ENCODE assay signal across 8 mouse cellular contexts in the genomic region with DNA sequence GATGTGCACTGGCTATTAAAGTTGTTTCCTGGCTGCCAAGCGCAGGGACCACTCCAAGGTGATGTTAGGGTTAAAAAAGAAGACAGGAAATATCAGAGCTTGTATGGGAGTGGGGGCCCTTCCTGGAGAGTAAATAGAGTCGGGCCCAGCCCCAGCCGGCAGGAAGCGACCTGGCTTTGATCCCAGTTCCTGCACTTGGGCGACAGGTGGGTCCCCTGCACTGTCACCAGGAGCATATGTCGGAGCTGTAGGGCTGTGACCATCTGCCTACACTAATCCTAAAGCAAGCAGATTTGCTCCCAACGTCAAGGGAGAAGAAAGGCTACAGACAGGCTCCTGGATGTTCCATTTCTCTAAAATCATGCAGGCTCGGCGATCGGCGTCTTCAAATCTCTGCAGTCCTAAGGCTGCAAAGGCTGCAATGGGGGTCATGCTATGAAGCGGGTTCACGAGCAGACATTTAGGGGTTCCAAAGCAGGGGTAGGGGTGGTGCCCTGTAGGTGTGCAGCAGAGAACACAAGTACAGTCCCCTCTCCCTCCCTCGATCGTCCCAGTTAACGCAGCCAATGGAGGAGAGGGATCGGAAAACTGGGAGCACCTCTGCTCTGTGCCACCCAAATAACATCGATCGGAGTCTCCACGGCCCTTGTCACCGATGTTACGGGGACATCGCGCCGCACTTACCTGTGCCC. TPM values are rescaled to one million over a fixed set of nuclear protein-coding genes. Genes with fewer than 3 reads are reported as not detected.
DNase-seq lines count a peak whose midpoint lies in the region; ATAC-seq and TF ChIP-seq lines count a peak whose summit lies in the region.

No protein-coding gene starts in this region.

- peaks cover 3 to 20% of the 10 kb centered on the region in 2 experiments; a peak in 2 of 4 replicates for H3K4me1 ChIP-seq in ES-E14 (ENCODE audit: control insufficient read depth in 2 of 2, insufficient read depth in 2 of 2, low read length in 2 of 2, poor library complexity in 1 of 2)
- peaks cover 20% of the 10 kb centered on the region for H3K4me1 ChIP-seq in heart, embryonic 16.5 days (ENCODE audit: control insufficient read depth, insufficient read depth, low read length)

- DNase-seq in 416B (ENCODE audit: low read depth) (peak; percentile 44), ES-E14 (ENCODE audit: low read depth, low spot score) (no peak)
- DNase-seq in cerebellum, postnatal 36 days: peak; percentile 87 to 88
- peak; percentile 79 for DNase-seq in kidney, postnatal 10 days
- DNase-seq in lung, postnatal 25 days (ENCODE audit: low spot score): peak; percentile 69
- DNase-seq in thymus, adult 18-20 months: peak; percentile 55 to 62
- DNase-seq in ovary, postnatal 14 days (ENCODE audit: low spot score): no peak

- peak; percentile 41; the same call in 1 of the 2 replicates for ATAC-seq in heart, embryonic 16.5 days (replicated peaks; ENCODE audit: extremely low read depth, insufficient read depth, low FRiP score)

- peak overlapping the region; percentile 71 to 91 for H3K4me3 ChIP-seq in ES-E14 (ENCODE audit: insufficient read depth in 1 of 2, low read depth in 1 of 2, low read length in 2 of 2, poor library complexity in 1 of 2, severe bottlenecking in 1 of 2)
- peak overlapping the region; percentile 91 for H3K4me3 ChIP-seq in heart, embryonic 16.5 days (ENCODE audit: low read length)

- peak overlapping the region; percentile 71 for H3K4me2 ChIP-seq in heart, embryonic 16.5 days (ENCODE audit: low read depth, low read length)

- H3K27ac ChIP-seq in ES-E14 (ENCODE audit: insufficient read depth, low read depth, low read length, poor library complexity, severe bottlenecking): no peak overlapping the region
- peak overlapping the region; percentile 56 for H3K27ac ChIP-seq in heart, embryonic 16.5 days (ENCODE audit: low read length)

- H3K27me3 ChIP-seq in heart, embryonic 16.5 days (ENCODE audit: control insufficient read depth, insufficient read depth, low read length): no peaks in the 10 kb centered on the region

- no peaks in the 10 kb centered on the region for H3K9me3 ChIP-seq in ES-E14 (ENCODE audit: control insufficient read depth, insufficient read depth, low read depth, low read length)
- H3K9me3 ChIP-seq in heart, embryonic 16.5 days (replicated peaks; ENCODE audit: control insufficient read depth, low read length): no peaks in the 10 kb centered on the region

- 2% methylated on average over 23 of the region's 25 CpGs for WGBS in heart, embryonic 16.5 days

- peak overlapping the region; percentile 74 for H3K9ac ChIP-seq in ES-E14 (ENCODE audit: insufficient read depth, low read depth, low read length, poor library complexity, severe bottlenecking)
- H3K9ac ChIP-seq in heart, embryonic 16.5 days (ENCODE audit: low read length): peak overlapping the region; percentile 89

- no peaks in the 10 kb centered on the region for H3K36me3 ChIP-seq in ES-E14 (ENCODE audit: control insufficient read depth, insufficient read depth, low read length, poor library complexity, severe bottlenecking)
- no peaks in the 10 kb centered on the region for H3K36me3 ChIP-seq in heart, embryonic 16.5 days (ENCODE audit: control insufficient read depth, insufficient read depth)

- in situ Hi-C loops in ES-E14 (cut with MboI; ENCODE audit: low sequenced_read_pairs in 2 of 2, unreplicated experiment in 2 of 2): no loop called here

TF ChIP-seq in ES-E14, 5 proteins besides CTCF, POLR2A, EP300 and RAD21:
- TF ChIP-seq CHD2 (IDR thresholded peaks at IDR 0.05; ENCODE audit: low read depth, low read length) (no peak), HCFC1 (IDR thresholded peaks at IDR 0.05; ENCODE audit: borderline replicate concordance, insufficient read depth, low read length) (no peak), MAFK (IDR thresholded peaks at IDR 0.05; ENCODE audit: insufficient read depth, low read depth, low read length) (no peak), ZC3H11A (IDR thresholded peaks at IDR 0.05; ENCODE audit: borderline replicate concordance, low read depth, low read length) (no peak), ZNF384 (IDR thresholded peaks at IDR 0.05; ENCODE audit: low read depth, low read length) (no peak)

RNA-seq across cellular contexts. Expression of a gene that starts 0.5 kb away (rescaled TPM):
- total RNA-seq in ES-E14 (2012; rRNA removed): 18.3 and 22.1 TPM in 2 replicates
- polyA plus RNA-seq in heart, embryonic 16.5 days (2015; fragmentation: Nextera tagmentation; extraction: Ambion mirVana): 18.3 and 19.7 TPM in 2 replicates

RNA-seq across cellular contexts. Expression of a gene that starts 21.3 kb away (rescaled TPM):
- 21.9 and 26.4 TPM in 2 replicates for total RNA-seq in ES-E14 (2012; rRNA removed)
- polyA plus RNA-seq in heart, embryonic 16.5 days (2015; fragmentation: Nextera tagmentation; extraction: Ambion mirVana): 144 and 169 TPM in 2 replicates

RNA-seq across cellular contexts. Expression of a gene that starts 32.9 kb away (rescaled TPM):
- 1.1 TPM in 2 replicates for total RNA-seq in ES-E14 (2012; rRNA removed)
- 0.17 and 0.18 TPM in 2 replicates for polyA plus RNA-seq in heart, embryonic 16.5 days (2015; fragmentation: Nextera tagmentation; extraction: Ambion mirVana)

Comparison
In these comparisons a context has a peak if more than half of its experiments do, and no peak if none do; other contexts are left out.
1. DNase-seq: peak in 416B (single experiment), cerebellum, postnatal 36 days (2 of 2), kidney, postnatal 10 days (single experiment), lung, postnatal 25 days (single experiment) and thymus, adult 18-20 months (2 of 2); none in ES-E14 (single experiment) and ovary, postnatal 14 days (single experiment).